Mouse (Mus musculus): Measurements from ENCODE around the gene Plcg2.
A peak's percentile ranks its signal among the peaks of the same experiment; 100 is the strongest.

Gene Plcg2

GRCm38 (mm10) chr8:117498179-117498914 lies at the start of gene Plcg2:
Plcg2 (plus strand) TSS chr8:117498291.
- DNase-seq (ENCODE audit: low spot score in 2 of 2): peak; percentile 61 to 84

- no peak for DNase-seq (ENCODE audit: low spot score in 2 of 2)
Measured at GRCm38 (mm10) chr8:117451072-117451471, 47.0 kb upstream of the Plcg2 start.

DNA sequence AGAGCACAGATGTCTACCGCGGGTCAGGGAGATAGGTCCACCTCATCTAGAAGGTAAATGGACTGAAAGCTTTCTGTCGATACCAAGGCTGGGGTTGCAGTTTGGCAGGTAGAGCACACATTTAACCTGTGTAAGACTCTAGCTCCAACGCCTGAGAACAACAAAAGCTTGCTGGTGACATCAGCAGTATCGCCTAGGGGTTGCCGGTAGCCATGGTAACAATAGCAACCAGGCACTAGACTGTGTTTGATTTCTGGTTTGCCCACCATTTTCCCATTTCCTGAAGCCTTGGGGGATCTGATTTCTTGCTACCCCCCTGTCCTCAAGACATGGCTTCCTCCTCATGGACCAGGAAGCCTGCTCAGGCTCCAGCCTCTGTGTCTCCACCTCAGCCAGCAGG lies 44.1 kb upstream of the Plcg2 start:
- no peak for DNase-seq (ENCODE audit: low spot score in 2 of 2)

DNA sequence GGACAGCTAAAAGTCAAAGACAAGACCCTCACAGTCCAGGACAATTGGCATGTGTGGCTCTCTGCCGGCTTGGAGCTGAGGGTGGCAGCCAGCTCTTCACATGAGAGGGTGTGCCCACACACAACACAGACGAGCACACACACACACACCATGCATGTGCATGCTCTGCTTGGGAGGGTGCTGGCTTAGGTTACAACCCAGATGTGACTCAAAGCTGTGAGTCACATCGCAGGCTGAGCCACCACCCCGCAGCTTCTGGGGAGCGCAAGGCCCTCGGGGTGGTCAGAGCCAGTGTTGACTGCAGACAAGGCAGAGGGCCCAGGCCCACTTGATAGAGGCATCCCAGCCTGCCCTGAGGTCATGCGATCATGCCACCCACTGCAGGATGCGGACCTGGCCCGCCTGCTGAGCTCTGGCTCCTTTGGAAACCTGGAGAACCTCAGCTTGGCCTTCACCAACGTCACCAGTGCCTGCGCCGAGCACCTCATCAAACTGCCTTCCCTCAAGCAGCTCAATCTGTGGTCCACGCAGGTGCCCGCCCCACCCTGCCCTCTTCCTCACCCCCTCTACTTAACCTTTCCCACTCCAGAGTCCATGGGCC lies 43.5 kb upstream of the Plcg2 start:
- no peak for DNase-seq (ENCODE audit: low spot score in 2 of 2)

- DNase-seq (ENCODE audit: low spot score in 2 of 2): no peak
Measured at GRCm38 (mm10) chr8:117455701-117456100, 42.4 kb upstream of the Plcg2 start.

DNA sequence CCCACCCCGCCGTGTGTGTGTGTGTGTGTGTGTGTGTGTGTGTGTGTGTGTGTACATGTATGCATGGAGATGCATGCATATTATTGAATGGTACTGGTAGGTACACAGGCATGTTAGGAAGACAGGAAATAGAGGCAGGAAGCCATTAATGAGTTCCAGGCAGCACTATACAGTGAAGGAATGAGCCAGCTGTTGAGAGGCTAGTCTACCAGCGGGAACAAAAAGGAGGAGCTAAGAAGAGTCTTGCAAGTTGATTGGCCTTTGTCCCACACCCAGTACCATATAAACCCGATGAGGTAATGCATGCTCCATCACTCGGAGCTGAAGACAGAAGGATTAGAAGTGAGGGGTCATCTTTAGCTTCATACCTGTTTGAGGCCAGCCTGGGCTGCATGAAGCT lies 39.7 kb upstream of the Plcg2 start:
- DNase-seq (ENCODE audit: low spot score in 2 of 2): no peak

DNA sequence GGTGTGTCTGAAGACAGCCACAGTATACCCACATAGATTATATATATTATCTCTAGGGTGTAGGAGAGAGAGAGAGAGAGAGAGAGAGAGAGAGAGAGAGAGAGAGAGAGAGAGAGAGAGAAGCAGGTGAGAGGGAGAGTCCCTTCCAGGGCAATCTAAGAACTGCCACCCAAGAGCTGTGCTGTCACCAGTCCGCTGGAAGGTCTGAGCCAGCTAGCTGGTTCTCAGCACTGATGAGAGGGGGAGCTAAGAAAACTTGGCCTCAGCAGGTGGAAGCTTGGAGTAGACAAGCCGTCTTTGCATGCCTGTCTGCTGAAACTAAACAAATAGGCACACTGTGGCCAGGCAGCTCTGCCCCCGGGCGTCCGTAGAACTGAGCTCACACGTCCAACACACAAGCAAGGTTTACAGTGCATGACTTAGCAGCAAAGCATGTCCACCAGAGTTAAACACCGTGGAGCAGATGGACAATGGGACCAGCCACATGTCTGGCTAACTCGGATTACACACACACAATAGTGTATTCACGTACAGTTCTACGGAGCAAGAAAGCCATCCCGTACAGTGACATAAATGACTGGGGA lies 35.3 kb upstream of the Plcg2 start:
- DNase-seq (ENCODE audit: low spot score in 2 of 2): no peak

DNA sequence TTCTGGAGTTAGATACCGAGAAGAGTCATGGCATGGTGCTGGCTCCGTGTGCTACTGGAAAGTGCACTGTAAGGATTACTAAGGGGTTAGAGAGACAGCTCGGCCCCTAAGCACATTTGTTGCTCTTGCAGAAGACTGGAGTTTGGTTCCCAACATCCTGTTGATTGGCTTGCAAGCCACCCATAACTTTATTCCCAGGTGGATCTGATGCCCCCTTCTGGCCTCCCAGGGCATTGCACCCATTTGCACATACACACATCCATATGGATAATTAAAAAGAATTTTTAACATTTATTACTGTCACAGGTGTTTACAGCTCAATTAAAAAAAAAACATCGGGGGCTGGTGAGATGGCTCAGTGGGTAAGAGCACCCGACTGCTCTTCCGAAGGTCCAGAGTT lies 33.6 kb upstream of the Plcg2 start:
- no peak for DNase-seq (ENCODE audit: low spot score in 2 of 2)

- peak; percentile 56 to 74 for DNase-seq (ENCODE audit: low spot score in 2 of 2)
Measured at GRCm38 (mm10) chr8:117465250-117465649, 32.8 kb upstream of the Plcg2 start.

- DNase-seq (ENCODE audit: low spot score in 2 of 2): no peak
Measured at GRCm38 (mm10) chr8:117467466-117467865, 30.6 kb upstream of the Plcg2 start.

DNA sequence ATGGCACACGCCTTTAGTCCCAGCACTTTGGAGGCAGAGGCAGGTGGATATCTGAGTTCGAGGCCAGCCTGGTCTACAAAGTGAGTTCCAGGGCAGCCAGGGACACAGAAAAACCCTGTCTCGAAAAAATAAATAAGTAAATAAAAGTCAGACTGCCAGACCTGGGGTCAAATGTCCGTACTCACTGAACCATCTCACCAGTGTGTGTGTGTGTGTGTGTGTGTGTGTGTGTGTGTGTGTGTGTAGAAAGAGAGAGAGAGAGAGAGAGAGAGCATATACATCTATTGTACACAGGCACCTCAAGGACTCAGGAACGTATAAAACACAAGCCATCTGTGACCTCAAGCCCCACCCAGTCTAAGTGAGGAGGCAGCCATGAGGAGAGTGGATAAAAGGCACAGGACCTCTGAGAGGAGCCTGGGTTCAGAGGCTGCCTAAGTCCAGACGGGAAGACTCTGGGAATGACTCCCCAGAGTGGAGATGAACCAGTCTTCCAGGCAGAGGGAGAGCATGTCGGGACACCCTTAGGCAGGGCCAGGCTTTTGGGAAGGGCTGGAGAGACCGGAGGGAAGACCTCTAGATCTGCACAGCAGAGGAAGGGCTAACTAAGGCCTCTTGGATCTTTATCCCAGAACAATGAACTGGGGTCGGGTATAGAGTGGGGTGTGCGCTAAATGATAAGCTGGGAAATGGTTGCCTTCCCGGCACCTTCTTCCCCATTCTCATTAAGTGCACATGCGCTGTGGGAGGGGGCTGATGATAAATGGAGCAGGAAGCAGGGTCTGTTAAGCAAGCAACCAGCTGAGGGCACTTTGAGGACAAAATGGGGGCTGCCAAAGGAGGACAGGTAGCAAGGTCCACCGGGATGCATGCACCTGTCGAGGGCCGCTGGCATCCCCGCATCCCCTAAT lies 28.4 kb upstream of the Plcg2 start:
- no peak for DNase-seq (ENCODE audit: low spot score in 2 of 2)

- DNase-seq (ENCODE audit: low spot score in 2 of 2): peak in 1 of 2 experiments; percentile 35
Measured at GRCm38 (mm10) chr8:117470342-117470781, 27.7 kb upstream of the Plcg2 start.

- peak; percentile 78 to 93 for DNase-seq (ENCODE audit: low spot score in 2 of 2)
Measured at GRCm38 (mm10) chr8:117471174-117471573, 26.9 kb upstream of the Plcg2 start.

DNA sequence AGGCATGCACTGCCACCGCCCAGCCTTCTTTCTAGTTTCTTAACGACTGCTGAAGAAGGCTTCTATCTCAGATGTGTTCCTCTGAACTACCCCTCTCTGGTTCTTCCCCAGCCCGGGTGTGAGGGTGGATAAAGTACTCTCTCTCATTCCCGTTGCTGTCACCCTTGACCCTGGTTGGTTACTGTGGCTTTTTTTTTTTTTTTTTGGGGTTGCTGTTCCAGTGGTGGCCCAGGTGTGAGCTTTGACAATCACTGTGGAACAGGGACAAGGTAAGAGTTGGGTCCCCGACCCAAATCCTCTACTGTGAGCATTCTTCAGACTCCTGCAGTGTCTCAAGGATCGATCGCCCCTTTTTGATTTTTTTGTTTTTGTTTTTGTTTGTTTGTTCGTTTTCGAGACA lies 26.4 kb upstream of the Plcg2 start:
- no peak for DNase-seq (ENCODE audit: low spot score in 2 of 2)

DNA sequence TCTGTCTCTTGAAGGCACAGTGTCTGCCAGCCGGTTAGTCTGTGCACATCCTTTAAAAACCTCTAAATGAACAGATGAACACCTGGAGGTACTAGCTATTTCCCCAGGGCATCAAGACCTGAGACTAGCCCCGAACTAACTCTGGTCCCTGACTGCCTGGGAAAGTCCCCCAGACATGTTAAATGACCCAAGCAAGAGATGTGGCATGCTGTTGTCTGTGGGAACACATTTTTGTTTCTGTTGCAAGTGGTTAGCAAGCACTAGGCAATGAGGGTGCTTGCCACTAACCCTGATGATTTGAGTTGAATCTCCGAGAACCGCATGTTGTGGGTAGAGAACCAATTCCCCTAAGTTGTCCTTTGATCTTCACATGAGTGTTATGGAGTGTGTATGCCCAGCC lies 25.8 kb upstream of the Plcg2 start:
- no peak for DNase-seq (ENCODE audit: low spot score in 2 of 2)

- DNase-seq (ENCODE audit: low spot score in 2 of 2): peak; percentile 93 to 99
Measured at GRCm38 (mm10) chr8:117474944-117475343, 23.1 kb upstream of the Plcg2 start.

GRCm38 (mm10) chr8:117475819-117476218 lies 22.3 kb upstream of the Plcg2 start:
- DNase-seq (ENCODE audit: low spot score in 2 of 2): peak; percentile 77 to 84

- no peak for DNase-seq (ENCODE audit: low spot score in 2 of 2)
Measured at GRCm38 (mm10) chr8:117478082-117478481, 20.0 kb upstream of the Plcg2 start.

DNA sequence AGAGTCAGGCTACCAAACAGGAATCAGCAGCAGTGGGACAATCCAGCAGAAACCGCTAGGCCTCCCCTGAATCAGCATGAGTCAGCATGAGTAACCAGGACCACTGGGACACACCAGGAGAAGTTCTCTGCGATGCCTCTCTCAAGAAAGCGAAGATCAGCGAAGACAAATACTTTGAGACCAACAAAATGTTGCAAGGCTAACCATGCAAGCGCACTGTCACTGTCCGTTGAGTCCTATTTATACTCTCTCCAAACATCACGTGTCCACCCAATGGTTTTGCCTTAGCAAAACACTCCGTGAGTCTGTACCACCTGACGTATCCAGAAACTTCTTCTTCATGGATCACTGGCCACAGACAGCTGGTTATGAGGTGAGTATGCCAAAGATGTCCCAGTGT lies 18.1 kb upstream of the Plcg2 start:
- DNase-seq (ENCODE audit: low spot score in 2 of 2): no peak

- DNase-seq (ENCODE audit: low spot score in 2 of 2): peak in 1 of 2 experiments; percentile 35
Measured at GRCm38 (mm10) chr8:117480516-117480915, 17.6 kb upstream of the Plcg2 start.

GRCm38 (mm10) chr8:117481830-117482229 lies 16.3 kb upstream of the Plcg2 start:
- peak; percentile 65 to 80 for DNase-seq (ENCODE audit: low spot score in 2 of 2)

DNA sequence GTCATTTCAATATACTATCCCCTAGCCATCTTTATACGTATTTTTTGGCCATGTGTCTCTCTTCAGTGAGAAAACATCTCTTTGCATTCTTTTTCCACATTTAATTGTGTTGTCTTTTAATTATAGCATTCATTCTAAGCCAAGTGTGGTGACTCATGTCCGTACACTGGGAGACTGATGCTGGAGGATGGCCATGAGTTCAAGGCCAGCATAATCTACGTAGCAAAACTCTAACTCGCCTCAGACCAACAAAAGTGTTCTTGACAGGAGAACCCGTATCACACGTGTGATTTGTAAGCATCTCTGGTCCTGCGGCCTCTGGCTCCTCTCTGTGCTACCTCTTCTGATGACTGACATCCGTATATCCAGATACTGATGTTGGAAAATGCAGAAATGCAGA lies 13.4 kb upstream of the Plcg2 start:
- no peak for DNase-seq (ENCODE audit: low spot score in 2 of 2)
